Mouse (Mus musculus): Measurements from ENCODE around the gene Ssna1. TPM values are rescaled to one million over a fixed set of nuclear protein-coding genes. Genes with fewer than 3 reads are reported as not detected.

Ssna1 gene
- polyA plus RNA-seq, 1 experiment from 2014 or later = 247 TPM

DNA sequence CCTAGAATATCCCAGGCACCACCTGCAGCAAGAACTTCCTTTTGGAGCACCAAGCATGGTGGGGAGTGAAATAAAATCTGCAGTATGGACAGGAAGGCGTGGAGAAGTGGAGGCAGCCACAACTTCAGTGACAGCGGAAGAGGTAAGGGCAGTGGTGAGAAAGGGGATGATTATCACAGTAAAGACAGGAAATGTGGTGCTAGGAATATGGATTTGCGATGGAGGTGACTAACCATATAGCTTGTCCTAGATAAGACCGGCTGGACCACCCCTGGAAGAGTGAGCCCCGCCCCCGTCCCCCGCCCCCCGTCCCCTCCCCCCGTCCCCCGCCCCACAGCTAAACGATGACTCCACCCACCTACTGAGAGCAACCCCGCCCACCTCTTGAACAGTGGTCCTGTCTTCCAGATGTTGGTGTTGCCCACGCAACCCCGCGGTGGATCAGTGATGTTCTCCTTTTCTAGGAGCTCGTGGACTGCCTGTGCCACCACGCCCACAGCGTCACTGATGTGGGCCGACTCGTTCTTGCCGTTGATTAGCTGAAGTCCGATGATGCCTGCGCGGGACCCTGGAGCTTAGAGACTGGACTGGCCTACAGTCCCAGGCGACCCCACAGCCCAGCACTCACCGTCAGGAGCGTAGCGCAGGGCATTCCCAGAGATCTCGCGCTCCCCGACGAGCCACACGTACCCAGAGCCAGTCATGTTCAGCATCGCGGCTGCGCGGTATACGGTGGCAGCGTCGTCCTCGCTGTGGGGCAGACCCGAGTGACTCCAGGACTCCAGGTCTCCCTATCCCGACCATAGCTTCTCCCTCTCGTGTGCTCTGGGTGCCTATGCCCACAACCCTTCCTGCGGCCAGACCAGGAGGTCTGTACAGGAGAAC is 32.7 kb upstream of the Ssna1 start:
- Histone ChIP-seq H3K27me3 (ENCODE audit: control insufficient read depth, insufficient read depth, low read length) (peaks cover 8% of the 10 kb centered on the region), H3K4me1 (ENCODE audit: control insufficient read depth, insufficient read depth, low read length) (no peaks in the 10 kb centered on the region), H3K4me2 (peak overlapping the region; percentile 78), H3K36me3 (ENCODE audit: control insufficient read depth, insufficient read depth, low read length) (no peaks in the 10 kb centered on the region), H3K9ac (ENCODE audit: low read length) (peak overlapping the region; percentile 56), H3K4me3 (ENCODE audit: low read depth, low read length) (peak overlapping the region; percentile 42), H3K9me3 (ENCODE audit: control insufficient read depth, low read length) (no peaks in the 10 kb centered on the region), H3K27ac (ENCODE audit: low read depth, low read length) (no peak overlapping the region)
- peak; percentile 93 for DNase-seq (ENCODE audit: low spot score, missing footprints)
- peak; percentile 91 for ATAC-seq (ENCODE audit: low FRiP score)
- WGBS = 2% methylated on average over 37 of the region's 45 CpGs

DNA sequence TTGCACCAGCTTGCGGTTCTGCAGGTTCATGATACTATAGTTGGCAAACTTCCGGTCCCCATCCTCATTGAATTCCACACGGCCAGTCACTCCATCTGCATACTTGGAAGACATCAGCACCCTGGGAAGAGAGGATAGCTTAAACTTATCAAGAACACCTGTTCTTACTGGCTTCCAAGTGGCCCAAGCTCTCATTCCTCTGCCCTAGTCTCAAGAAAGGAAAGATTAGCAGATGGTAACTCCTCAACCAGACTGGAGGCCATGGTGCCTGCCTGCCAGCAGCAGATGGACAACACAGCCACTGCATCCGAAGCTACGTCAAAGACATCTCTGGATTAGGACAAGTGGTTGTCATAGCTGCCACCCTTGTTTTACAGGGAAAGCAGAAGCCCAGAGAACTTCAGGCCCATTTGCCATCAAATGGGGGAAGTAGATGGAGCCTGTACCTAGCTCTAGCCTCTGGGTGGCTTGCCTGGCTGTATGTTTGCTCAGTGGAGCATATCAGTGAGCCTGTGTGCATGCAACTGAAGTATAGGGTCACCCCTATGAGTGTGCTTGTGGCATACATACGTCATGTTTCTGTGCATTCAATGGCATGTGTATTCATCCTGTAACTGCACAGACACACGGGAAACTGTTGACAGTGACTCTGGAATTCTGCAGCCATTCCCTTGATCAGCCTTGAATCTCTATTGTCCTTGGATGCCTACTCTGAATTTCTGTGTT is 31.9 kb upstream of the Ssna1 start:
- no peak overlapping the region for H3K9ac ChIP-seq (ENCODE audit: low read length)
- H3K4me2 ChIP-seq = peak overlapping the region; percentile 78
- DNase-seq (ENCODE audit: low spot score, missing footprints) (peak; percentile 87), ATAC-seq (ENCODE audit: low FRiP score) (no peak)
- H3K36me3 ChIP-seq (ENCODE audit: control insufficient read depth, insufficient read depth, low read length) = no peaks in the 10 kb centered on the region
- WGBS = 72% methylated on average over 7 of the region's 7 CpGs
- peaks cover 8% of the 10 kb centered on the region for H3K27me3 ChIP-seq (ENCODE audit: control insufficient read depth, insufficient read depth, low read length)
- H3K27ac ChIP-seq (ENCODE audit: low read depth, low read length) = no peak overlapping the region
- H3K4me3 ChIP-seq (ENCODE audit: low read depth, low read length) = peak overlapping the region; percentile 42; the same call in 1 of the 2 replicates
- no peaks in the 10 kb centered on the region for H3K4me1 ChIP-seq (ENCODE audit: control insufficient read depth, insufficient read depth, low read length)
- no peaks in the 10 kb centered on the region for H3K9me3 ChIP-seq (ENCODE audit: control insufficient read depth, low read length)

DNA sequence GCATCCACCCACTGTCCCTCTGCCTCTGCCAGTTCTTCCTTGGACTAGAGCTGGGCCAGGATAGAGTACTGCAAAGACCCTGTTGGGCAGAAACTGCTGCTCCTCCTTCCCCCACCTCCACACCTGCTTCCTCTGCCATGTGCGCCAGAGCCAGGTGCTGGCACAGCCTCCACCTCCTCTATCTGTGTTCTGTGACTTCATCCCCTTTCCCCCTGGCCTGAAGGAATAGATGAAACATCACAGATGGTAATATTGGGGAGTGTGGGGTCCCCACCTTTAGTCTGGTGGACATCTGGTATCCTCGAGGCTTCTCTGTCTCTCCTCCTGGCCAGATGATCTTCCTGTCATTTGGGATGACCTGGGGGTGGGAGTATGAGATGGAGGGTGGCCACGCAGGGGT is 31.2 kb upstream of the Ssna1 start:
- WGBS = 68% methylated on average over 3 of the region's 3 CpGs
- H3K27me3 ChIP-seq (ENCODE audit: control insufficient read depth, insufficient read depth, low read length) = peaks cover 8% of the 10 kb centered on the region
- H3K4me2 ChIP-seq = no peak overlapping the region
- H3K4me1 ChIP-seq (ENCODE audit: control insufficient read depth, insufficient read depth, low read length) = no peaks in the 10 kb centered on the region
- H3K9ac ChIP-seq (ENCODE audit: low read length) = no peak overlapping the region
- peak; percentile 56 for DNase-seq (ENCODE audit: low spot score, missing footprints)
- H3K4me3 ChIP-seq (ENCODE audit: low read depth, low read length) = no peak overlapping the region
- no peaks in the 10 kb centered on the region for H3K9me3 ChIP-seq (ENCODE audit: control insufficient read depth, low read length)
- no peak overlapping the region for H3K27ac ChIP-seq (ENCODE audit: low read depth, low read length)
- no peak for ATAC-seq (ENCODE audit: low FRiP score)
- no peaks in the 10 kb centered on the region for H3K36me3 ChIP-seq (ENCODE audit: control insufficient read depth, insufficient read depth, low read length)

DNA sequence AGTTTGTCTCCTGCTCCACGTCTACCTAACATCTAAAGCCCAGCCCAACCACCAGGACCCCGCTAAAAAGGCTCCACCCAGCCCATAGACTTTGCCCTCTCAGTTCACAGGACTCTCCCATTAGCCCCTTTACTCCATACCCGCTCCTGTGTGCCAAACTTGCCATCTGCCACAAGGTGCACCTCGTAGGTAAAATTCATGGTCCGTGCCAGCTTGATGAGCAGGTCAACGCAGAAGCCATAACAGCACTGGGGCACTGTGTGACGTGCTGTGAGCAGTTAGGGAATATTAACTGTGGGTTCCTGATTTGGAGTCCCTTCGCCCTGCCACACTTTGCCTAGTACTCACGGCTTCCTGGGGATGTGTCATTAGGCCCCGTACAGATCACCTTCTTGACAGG is 25.8 kb upstream of the Ssna1 start:
- Histone ChIP-seq H3K4me3 (ENCODE audit: low read depth, low read length) (no peak overlapping the region), H3K4me2 (no peak overlapping the region), H3K36me3 (ENCODE audit: control insufficient read depth, insufficient read depth, low read length) (no peaks in the 10 kb centered on the region), H3K9ac (ENCODE audit: low read length) (no peak overlapping the region), H3K27me3 (ENCODE audit: control insufficient read depth, insufficient read depth, low read length) (peaks cover 5% of the 10 kb centered on the region; the same call in 1 of the 2 replicates), H3K9me3 (ENCODE audit: control insufficient read depth, low read length) (no peaks in the 10 kb centered on the region), H3K4me1 (ENCODE audit: control insufficient read depth, insufficient read depth, low read length) (no peaks in the 10 kb centered on the region), H3K27ac (ENCODE audit: low read depth, low read length) (no peak overlapping the region)
- whole genome bisulfite sequencing = 85% methylated on average over 10 of the region's 10 CpGs
- DNase-seq (ENCODE audit: low spot score, missing footprints) = peak; percentile 60
- no peak for ATAC-seq (ENCODE audit: low FRiP score)

DNA sequence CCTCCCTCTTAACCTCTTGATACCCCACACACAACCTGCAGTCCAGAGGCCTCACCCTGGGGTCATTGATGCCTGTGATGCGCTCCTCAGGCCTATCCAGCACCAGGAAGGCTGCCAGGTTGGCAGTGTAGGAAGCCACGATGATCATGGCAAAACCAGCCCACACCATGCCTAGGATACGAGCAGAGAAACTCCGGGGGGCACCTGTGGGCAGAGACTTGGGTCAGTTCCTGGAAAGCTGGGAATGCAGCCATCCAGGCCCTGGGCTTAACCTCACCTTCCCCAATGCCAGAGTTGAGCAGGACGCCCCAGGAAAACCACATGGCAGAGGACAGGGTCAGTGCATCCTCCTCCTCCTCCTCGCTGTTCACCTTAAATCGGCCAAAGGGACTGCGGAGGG is 24.9 kb upstream of the Ssna1 start:
- Histone ChIP-seq H3K27me3 (ENCODE audit: control insufficient read depth, insufficient read depth, low read length) (peaks cover 12% of the 10 kb centered on the region), H3K4me3 (ENCODE audit: low read depth, low read length) (no peak overlapping the region), H3K9ac (ENCODE audit: low read length) (no peak overlapping the region), H3K9me3 (ENCODE audit: control insufficient read depth, low read length) (no peaks in the 10 kb centered on the region), H3K36me3 (ENCODE audit: control insufficient read depth, insufficient read depth, low read length) (no peaks in the 10 kb centered on the region), H3K4me1 (ENCODE audit: control insufficient read depth, insufficient read depth, low read length) (peaks cover 4% of the 10 kb centered on the region; the same call in 1 of the 2 replicates), H3K27ac (ENCODE audit: low read depth, low read length) (no peak overlapping the region), H3K4me2 (no peak overlapping the region)
- WGBS = 77% methylated on average over 8 of the region's 8 CpGs
- DNase-seq (ENCODE audit: low spot score, missing footprints) = peak; percentile 23
- ATAC-seq (ENCODE audit: low FRiP score) = no peak

DNA sequence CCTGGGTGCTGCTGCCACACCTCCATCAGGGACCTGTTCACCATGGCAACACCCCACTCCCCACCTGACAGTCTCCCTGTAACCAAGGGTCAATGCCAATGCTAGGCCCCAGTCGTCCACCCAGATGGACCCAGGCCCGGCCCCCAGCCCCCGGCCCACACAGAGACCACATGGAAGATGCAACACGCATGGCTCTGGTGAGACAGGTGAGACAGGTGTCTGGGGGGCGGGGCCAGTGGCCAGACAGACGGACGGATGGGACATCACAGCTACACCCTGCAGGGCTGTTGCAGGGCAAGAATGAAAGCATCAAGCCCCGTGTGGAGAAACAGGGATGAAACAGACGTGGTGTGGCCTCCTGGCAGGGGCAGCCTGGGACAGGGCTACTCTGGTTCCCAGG is 21.5 kb upstream of the Ssna1 start:
- ATAC-seq (ENCODE audit: low FRiP score) (no peak), DNase-seq (ENCODE audit: low spot score, missing footprints) (no peak)
- Histone ChIP-seq H3K4me2 (no peak overlapping the region), H3K27ac (ENCODE audit: low read depth, low read length) (no peak overlapping the region), H3K4me1 (ENCODE audit: control insufficient read depth, insufficient read depth, low read length) (peaks cover 5% of the 10 kb centered on the region; the same call in 1 of the 2 replicates), H3K4me3 (ENCODE audit: low read depth, low read length) (no peak overlapping the region), H3K9ac (ENCODE audit: low read length) (no peak overlapping the region), H3K27me3 (ENCODE audit: control insufficient read depth, insufficient read depth, low read length) (peaks cover 46% of the 10 kb centered on the region), H3K36me3 (ENCODE audit: control insufficient read depth, insufficient read depth, low read length) (no peaks in the 10 kb centered on the region), H3K9me3 (ENCODE audit: control insufficient read depth, low read length) (no peaks in the 10 kb centered on the region)
- WGBS = 67% methylated on average over 9 of the region's 9 CpGs

DNA sequence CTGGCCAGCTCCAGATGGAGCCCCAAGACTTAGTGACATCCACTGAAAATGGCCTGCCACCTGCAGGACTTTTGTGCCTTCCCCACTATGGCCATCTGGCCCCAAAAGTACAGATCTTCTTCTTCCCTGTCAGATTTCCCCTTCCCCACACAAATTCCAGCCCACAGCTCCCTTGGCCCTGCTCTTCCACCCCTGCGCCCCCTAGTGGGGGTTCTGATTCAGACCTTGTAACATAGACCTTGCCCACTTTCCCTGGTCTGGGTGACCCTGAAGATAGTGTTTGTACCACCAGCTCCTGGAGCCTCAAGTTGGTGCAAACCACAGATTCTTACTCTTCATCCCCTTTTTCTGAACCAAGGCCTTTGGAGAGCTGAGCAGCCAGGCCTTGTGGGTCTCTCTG is 20.6 kb upstream of the Ssna1 start:
- Histone ChIP-seq H3K36me3 (ENCODE audit: control insufficient read depth, insufficient read depth, low read length) (no peaks in the 10 kb centered on the region), H3K4me1 (ENCODE audit: control insufficient read depth, insufficient read depth, low read length) (peaks cover 5% of the 10 kb centered on the region; the same call in 1 of the 2 replicates), H3K9me3 (ENCODE audit: control insufficient read depth, low read length) (no peaks in the 10 kb centered on the region), H3K27me3 (ENCODE audit: control insufficient read depth, insufficient read depth, low read length) (peaks cover 55% of the 10 kb centered on the region), H3K4me3 (ENCODE audit: low read depth, low read length) (no peak overlapping the region), H3K4me2 (no peak overlapping the region), H3K9ac (ENCODE audit: low read length) (no peak overlapping the region), H3K27ac (ENCODE audit: low read depth, low read length) (no peak overlapping the region)
- no peak for ATAC-seq (ENCODE audit: low FRiP score)
- peak; percentile 98 for DNase-seq (ENCODE audit: low spot score, missing footprints)
- WGBS = 0% methylated on average over 1 of the region's 1 CpGs

DNA sequence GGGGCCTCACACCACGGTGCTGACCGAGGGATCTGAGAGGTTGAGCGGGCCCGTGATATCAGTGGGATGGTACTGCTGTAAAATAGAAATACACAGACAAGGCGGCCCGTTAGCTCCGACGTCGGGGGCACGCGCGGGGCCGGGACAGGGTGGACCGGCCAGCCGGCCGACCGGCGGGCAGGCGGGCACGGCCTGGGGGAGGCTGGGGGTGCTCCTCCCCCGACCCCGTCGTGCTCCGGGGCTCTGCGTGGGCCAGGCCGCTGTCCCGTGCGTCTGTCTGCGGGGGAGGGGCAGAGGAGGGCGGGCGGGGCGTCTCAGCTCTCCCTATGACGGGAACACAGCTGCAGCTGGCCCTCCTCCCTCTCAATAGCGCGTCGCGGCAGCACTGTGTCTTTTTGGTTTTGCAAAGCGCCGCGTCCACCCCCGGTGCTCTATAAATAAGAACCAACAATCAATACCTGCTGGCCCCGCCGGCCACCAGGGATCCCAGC is 19.9 kb upstream of the Ssna1 start:
- H3K9ac ChIP-seq (ENCODE audit: low read length) = peak overlapping the region; percentile 36; the same call in 1 of the 2 replicates
- peak overlapping the region; percentile 16; the same call in 1 of the 2 replicates for H3K4me3 ChIP-seq (ENCODE audit: low read depth, low read length)
- ATAC-seq (ENCODE audit: low FRiP score) = peak; percentile 25; the same call in 1 of the 2 replicates
- H3K4me1 ChIP-seq (ENCODE audit: control insufficient read depth, insufficient read depth, low read length) = peaks cover 5% of the 10 kb centered on the region; the same call in 1 of the 2 replicates
- H3K27me3 ChIP-seq (ENCODE audit: control insufficient read depth, insufficient read depth, low read length) = peaks cover 56% of the 10 kb centered on the region
- H3K4me2 ChIP-seq = peak overlapping the region; percentile 35
- WGBS = 4% methylated on average over 36 of the region's 43 CpGs
- H3K27ac ChIP-seq (ENCODE audit: low read depth, low read length) = no peak overlapping the region
- peak; percentile 88 for DNase-seq (ENCODE audit: low spot score, missing footprints)
- no peaks in the 10 kb centered on the region for H3K9me3 ChIP-seq (ENCODE audit: control insufficient read depth, low read length)
- H3K36me3 ChIP-seq (ENCODE audit: control insufficient read depth, insufficient read depth, low read length) = no peaks in the 10 kb centered on the region

All from midbrain, embryonic 11.5 days (tissue).